Mouse (Mus musculus) testis, adult 2 months (tissue): ENCODE results near the gene Entpd1.

Source experiments
- CTCF ChIP-seq: fragments of 200-500 bp; IDR thresholded peaks from 2 replicates; pipeline ENCODE4 v1.5.1; 2012; ENCODE audit warnings: low read depth, mild to moderate bottlenecking, inconsistent platforms, low read length, moderate library complexity; ENCODE audit not compliant: control insufficient read depth, insufficient read depth, insufficient replicate concordance
- POLR2A ChIP-seq: fragments of 200-500 bp; IDR thresholded peaks from 2 replicates; pipeline ENCODE4 v1.6.1; 2012; ENCODE audit warnings: low read depth, mild to moderate bottlenecking, inconsistent platforms, low read length, moderate library complexity; ENCODE audit not compliant: control insufficient read depth

GRCm38 (mm10) chr19:40661108-40661507, 48.9 kb downstream of the Entpd1 start:
- no peak for TF ChIP-seq CTCF
- no peak for TF ChIP-seq POLR2A
